Mouse (Mus musculus) neural tube, embryonic 14.5 days (tissue): Measurements from ENCODE around the gene Map7d2. TPM values are rescaled to one million over a fixed set of nuclear protein-coding genes. Genes with fewer than 3 reads are reported as not detected.
A peak's percentile ranks its signal among the peaks of the same experiment; 100 is the strongest.

Experiments
- ATAC-seq: fragments of 200-750 bp; cut with Nextera tagmentation; 2 replicates; pipeline ENCODE4 v1.8.0; 2017; ENCODE audit warnings: low read depth, mild to moderate bottlenecking, moderate TSS enrichment, moderate library complexity
- H3K27ac ChIP-seq: fragments of 300-500 bp; sonication (generic); 2 replicates; pipeline ENCODE4 v1.5.1; 2014; ENCODE audit warnings: low read depth, mild to moderate bottlenecking, control low read depth, low read length, moderate library complexity, mixed read lengths
- H3K27me3 ChIP-seq: fragments of 300-500 bp; sonication (generic); 2 replicates; pipeline ENCODE4 v1.6.1; 2014; ENCODE audit warnings: low read length; ENCODE audit not compliant: control insufficient read depth, insufficient read depth
- H3K36me3 ChIP-seq: fragments of 300-500 bp; sonication (generic); 2 replicates; pipeline ENCODE4 v1.6.1; 2014; ENCODE audit warnings: low read length, mixed read lengths; ENCODE audit not compliant: control insufficient read depth, insufficient read depth
- H3K4me1 ChIP-seq: fragments of 300-500 bp; sonication (generic); 2 replicates; pipeline ENCODE4 v1.6.1; 2014; ENCODE audit warnings: low read length; ENCODE audit not compliant: control insufficient read depth, insufficient read depth
- H3K4me2 ChIP-seq: fragments of 300-500 bp; sonication (generic); 2 replicates; pipeline ENCODE4 v1.6.1; 2014; ENCODE audit warnings: mild to moderate bottlenecking, low read depth, low read length, control low read depth
- H3K4me3 ChIP-seq: fragments of 300-500 bp; sonication (generic); 2 replicates; pipeline ENCODE4 v1.5.1; 2014; ENCODE audit warnings: low read depth, low read length, control low read depth, mixed read lengths
- H3K9ac ChIP-seq: fragments of 300-500 bp; sonication (generic); replicated peaks from 2 replicates; pipeline ENCODE4 v1.6.1; 2014; ENCODE audit warnings: low read depth, mild to moderate bottlenecking, control low read depth, low read length, mixed read lengths
- H3K9me3 ChIP-seq: fragments of 300-500 bp; sonication (generic); 2 replicates; pipeline ENCODE4 v1.6.1; 2016; ENCODE audit warnings: low read length; ENCODE audit not compliant: control insufficient read depth
- WGBS: fragments of 180-500 bp; shearing (Covaris S2); extraction: QIAGEN DNeasy Blood & Tissue Kit; methylation state at CpG from one replicate; pipeline ENCODE4 v1.1.7; 2014; 5-methylcytosine and 5-hydroxymethylcytosine counted together
- polyA plus RNA-seq: library from polyadenylated mRNA; unstranded; fragments of >200 nt; fragmentation: Nextera tagmentation; extraction: Ambion mirVana; gene quantifications from 2 replicates; pipeline ENCODE4 v1.2.1, GENCODE M21; 2014

The Map7d2 gene
- polyA plus RNA-seq = 44.4 and 44.7 TPM in 2 replicates

DNA sequence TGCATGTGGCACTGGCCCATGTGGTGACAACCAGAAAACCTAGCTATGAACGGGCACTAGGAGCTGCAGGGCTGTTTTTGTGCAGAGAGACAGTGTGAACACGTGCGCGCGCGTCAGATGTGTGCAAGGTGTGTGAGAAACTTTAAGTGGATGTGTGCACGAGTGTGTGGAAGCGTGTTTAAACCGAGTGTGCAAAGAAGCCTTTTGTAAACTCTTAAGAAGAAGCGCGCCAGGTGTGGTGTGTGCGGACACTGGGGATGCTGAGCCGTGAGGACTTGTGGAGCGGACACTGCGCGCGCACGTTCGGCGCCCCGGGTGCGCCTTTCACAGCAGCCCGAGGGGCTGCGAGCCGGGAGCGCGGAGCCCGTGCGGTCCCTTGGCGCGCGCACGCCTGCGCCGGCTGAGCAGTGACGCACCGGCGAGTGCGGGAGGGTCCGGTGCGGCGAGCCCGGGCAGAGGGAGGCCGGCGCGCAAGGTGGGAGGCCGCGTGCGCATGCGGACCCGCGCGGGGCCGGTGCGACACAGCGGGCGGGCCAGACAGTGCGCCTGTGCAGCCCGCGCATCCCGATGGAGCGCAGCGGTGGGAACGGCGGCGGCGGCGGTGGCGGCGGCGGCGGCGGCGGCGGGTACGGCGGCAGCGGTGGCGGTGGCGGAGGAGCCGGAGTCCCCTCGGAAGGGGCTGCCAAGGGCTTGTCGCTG, at the start of gene Map7d2:
Gene Map7d2, plus strand, starts transcription at position 443 of the 699 bp plus-strand sequence.
- H3K4me2 ChIP-seq = peak within 1 kb of the TSS; percentile 55
- H3K4me1 ChIP-seq = no peaks in the 10 kb centered on the region
- no peaks in the 10 kb centered on the region; the same call in 1 of the 2 replicates for H3K27me3 ChIP-seq
- H3K4me3 ChIP-seq = peak within 1 kb of the TSS; percentile 53
- H3K9me3 ChIP-seq = no peaks in the 10 kb centered on the region
- no peaks in the 10 kb centered on the region for H3K36me3 ChIP-seq
- peak within 1 kb of the TSS; percentile 55 for H3K9ac ChIP-seq
- H3K27ac ChIP-seq = peak within 1 kb of the TSS; percentile 62
- ATAC-seq = peak; percentile 95
- 20% methylated on average over 26 of the region's 83 CpGs for WGBS

DNA sequence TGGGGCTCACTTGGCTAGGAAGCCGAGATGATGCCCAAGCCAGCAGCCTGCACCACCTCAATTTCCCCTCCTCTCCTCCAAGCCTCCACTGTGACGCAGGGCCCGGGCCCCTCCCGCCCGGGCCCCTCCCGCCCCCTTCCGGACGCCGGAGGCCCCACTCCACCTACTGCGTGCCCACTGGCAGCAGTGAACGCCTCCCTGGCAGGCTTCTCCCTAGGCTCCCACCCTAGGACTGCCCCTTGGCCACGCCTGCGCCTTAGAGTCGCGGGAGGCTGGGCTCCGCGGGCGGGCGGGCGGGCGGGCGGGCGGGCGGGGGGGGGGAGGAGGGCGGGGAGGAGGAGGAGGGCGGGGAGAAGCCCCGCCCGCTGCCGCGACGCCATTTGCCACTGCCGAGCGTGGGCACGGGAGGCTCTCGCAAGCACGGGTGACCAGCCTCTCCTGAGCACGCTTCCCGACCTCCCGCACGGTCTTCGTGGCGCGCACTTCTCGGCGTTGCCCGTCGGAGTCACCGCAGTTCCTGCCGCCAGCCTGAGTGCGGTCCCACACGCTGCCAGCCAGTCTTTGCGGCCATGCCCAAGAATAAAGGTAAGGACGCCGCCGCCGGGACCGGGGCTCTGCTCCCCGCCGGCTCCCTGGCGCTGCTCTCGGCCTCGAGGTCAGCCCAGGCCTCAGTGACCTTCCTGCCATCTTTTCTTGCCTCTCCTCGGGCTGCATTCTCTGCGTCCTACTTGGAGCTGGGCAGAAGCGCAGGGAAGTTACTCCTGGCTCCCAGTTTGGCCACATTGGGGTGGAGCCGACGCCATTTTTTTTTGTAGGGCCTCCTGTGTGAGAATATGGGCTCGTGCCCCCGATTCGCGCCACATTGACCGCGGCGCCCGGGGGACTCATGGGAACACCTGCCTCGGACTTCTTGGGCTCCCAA, 42.3 kb upstream of the Map7d2 start, which contains the start of gene Eif1ax:
Gene Eif1ax, plus strand, starts transcription at position 348 of the 922 bp plus-strand sequence.
- WGBS = 22% methylated on average over 38 of the region's 76 CpGs
- peak; percentile 96 for ATAC-seq
- peak within 1 kb of the TSS; percentile 56 for H3K4me3 ChIP-seq

GRCm38 (mm10) chrX:159372753-159373144, 41.6 kb upstream of the Map7d2 start:
- no peaks in the 10 kb centered on the region for H3K36me3 ChIP-seq
- H3K27me3 ChIP-seq = no peaks in the 10 kb centered on the region
- no peak overlapping the region for H3K27ac ChIP-seq
- 15% methylated on average over 9 of the region's 9 CpGs for WGBS
- H3K4me2 ChIP-seq = peak overlapping the region; percentile 51
- no peaks in the 10 kb centered on the region for H3K4me1 ChIP-seq
- H3K9ac ChIP-seq = peak overlapping the region; percentile 61
- peak; percentile 5; the same call in 1 of the 2 replicates for ATAC-seq
- no peaks in the 10 kb centered on the region for H3K9me3 ChIP-seq
- H3K4me3 ChIP-seq = peak overlapping the region; percentile 56

More for the DNA sequence above, 42.3 kb upstream of the Map7d2 start, which contains the start of gene Eif1ax:
- H3K36me3 ChIP-seq = no peaks in the 10 kb centered on the region
- peak within 1 kb of the TSS; percentile 66; the same call in 1 of the 2 replicates for H3K27ac ChIP-seq
- no peaks in the 10 kb centered on the region for H3K9me3 ChIP-seq
- no peaks in the 10 kb centered on the region for H3K27me3 ChIP-seq
- H3K4me1 ChIP-seq = no peaks in the 10 kb centered on the region
- H3K4me2 ChIP-seq = peak within 1 kb of the TSS; percentile 51
- H3K9ac ChIP-seq = peak within 1 kb of the TSS; percentile 61

- no peak overlapping the region for H3K4me2 ChIP-seq
- H3K27me3 ChIP-seq = no peaks in the 10 kb centered on the region
- no peak for ATAC-seq
- no peak overlapping the region for H3K9ac ChIP-seq
- H3K36me3 ChIP-seq = no peaks in the 10 kb centered on the region
- WGBS = 72% methylated on average over 9 of the region's 9 CpGs
- no peaks in the 10 kb centered on the region for H3K9me3 ChIP-seq
- no peaks in the 10 kb centered on the region for H3K4me1 ChIP-seq
- H3K27ac ChIP-seq = no peak overlapping the region
- no peak overlapping the region for H3K4me3 ChIP-seq
Measured at GRCm38 (mm10) chrX:159387105-159387504, 27.3 kb upstream of the Map7d2 start.

DNA sequence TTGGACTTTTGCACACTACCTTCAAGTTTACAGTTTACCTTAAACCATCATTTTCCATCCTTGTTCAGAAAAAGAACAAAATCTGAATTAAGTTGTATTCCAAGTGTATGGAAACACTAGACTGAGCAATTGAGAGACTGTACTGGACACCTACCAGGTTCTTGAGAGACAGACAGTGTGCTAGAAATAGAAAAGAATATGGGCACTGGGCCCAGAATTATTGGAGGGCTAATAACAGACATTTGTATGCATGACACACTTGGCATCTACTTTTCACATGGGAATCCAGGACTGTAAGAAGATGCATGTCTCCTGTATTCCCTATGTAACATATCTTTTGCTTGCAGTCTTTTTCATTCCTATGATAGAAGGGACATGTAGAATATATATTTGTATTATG, 25.4 kb upstream of the Map7d2 start:
- Histone ChIP-seq H3K9ac (no peak overlapping the region), H3K27me3 (no peaks in the 10 kb centered on the region), H3K4me2 (no peak overlapping the region), H3K36me3 (no peaks in the 10 kb centered on the region), H3K9me3 (no peaks in the 10 kb centered on the region), H3K4me1 (no peaks in the 10 kb centered on the region), H3K4me3 (no peak overlapping the region), H3K27ac (no peak overlapping the region)
- ATAC-seq = no peak

GRCm38 (mm10) chrX:159390347-159390962, 23.9 kb upstream of the Map7d2 start:
- WGBS = 81% methylated on average over 6 of the region's 6 CpGs
- no peak overlapping the region for H3K4me2 ChIP-seq
- H3K9me3 ChIP-seq = no peaks in the 10 kb centered on the region
- no peak for ATAC-seq
- no peak overlapping the region for H3K9ac ChIP-seq
- H3K36me3 ChIP-seq = no peaks in the 10 kb centered on the region
- H3K27ac ChIP-seq = no peak overlapping the region
- H3K27me3 ChIP-seq = no peaks in the 10 kb centered on the region
- H3K4me1 ChIP-seq = no peaks in the 10 kb centered on the region
- no peak overlapping the region for H3K4me3 ChIP-seq

GRCm38 (mm10) chrX:159391239-159391638, 23.1 kb upstream of the Map7d2 start:
- H3K9ac ChIP-seq = no peak overlapping the region
- H3K4me1 ChIP-seq = no peaks in the 10 kb centered on the region
- no peaks in the 10 kb centered on the region for H3K27me3 ChIP-seq
- no peak for ATAC-seq
- H3K9me3 ChIP-seq = no peaks in the 10 kb centered on the region
- 87% methylated on average over 3 of the region's 3 CpGs for WGBS
- H3K4me2 ChIP-seq = no peak overlapping the region
- no peak overlapping the region for H3K27ac ChIP-seq
- no peaks in the 10 kb centered on the region for H3K36me3 ChIP-seq
- H3K4me3 ChIP-seq = no peak overlapping the region

- Histone ChIP-seq H3K4me1 (no peaks in the 10 kb centered on the region), H3K36me3 (no peaks in the 10 kb centered on the region), H3K9ac (no peak overlapping the region), H3K4me3 (no peak overlapping the region), H3K27ac (no peak overlapping the region), H3K27me3 (no peaks in the 10 kb centered on the region; the same call in 1 of the 2 replicates), H3K4me2 (no peak overlapping the region), H3K9me3 (no peaks in the 10 kb centered on the region)
- peak; percentile 68; the same call in 1 of the 2 replicates for ATAC-seq
- WGBS = 25% methylated on average over 4 of the region's 4 CpGs
Measured at GRCm38 (mm10) chrX:159409253-159409652, 5.1 kb upstream of the Map7d2 start.
